Mouse (Mus musculus) bone marrow macrophage, adult 2 months (primary cell): Measurements from ENCODE around the gene Kcnh6.

Experiments used
- CTCF ChIP-seq: IDR thresholded peaks from 2 replicates; pipeline ENCODE4 v1.5.1; 2012; ENCODE audit warnings: low read depth, mild to moderate bottlenecking, low read length, moderate library complexity
- POLR2A ChIP-seq: IDR thresholded peaks from 2 replicates; pipeline ENCODE4 v1.6.1; 2012; ENCODE audit warnings: mild to moderate bottlenecking, low read depth, low read length, borderline replicate concordance

DNA sequence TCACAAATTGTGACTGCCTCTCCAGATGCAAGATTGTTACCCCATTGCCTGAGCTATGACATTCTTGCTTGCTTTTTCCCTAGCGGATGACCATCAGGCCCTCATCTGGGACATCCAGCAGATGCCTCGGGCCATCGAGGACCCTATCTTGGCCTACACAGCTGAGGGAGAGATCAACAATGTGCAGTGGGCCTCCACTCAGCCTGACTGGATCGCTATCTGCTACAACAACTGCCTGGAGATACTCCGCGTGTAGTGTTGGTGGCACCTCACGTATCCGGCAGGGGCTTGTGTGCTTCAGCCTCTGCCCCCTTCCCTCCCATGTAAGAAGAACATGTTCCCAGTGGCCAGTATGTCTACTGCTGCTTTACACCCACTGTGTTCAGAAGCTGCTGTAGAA, 46.7 kb downstream of the Kcnh6 start:
- TF ChIP-seq CTCF: no peak
- no peak for TF ChIP-seq POLR2A
